Mouse (Mus musculus): ENCODE measurements around the gene Bicd1.

DNA sequence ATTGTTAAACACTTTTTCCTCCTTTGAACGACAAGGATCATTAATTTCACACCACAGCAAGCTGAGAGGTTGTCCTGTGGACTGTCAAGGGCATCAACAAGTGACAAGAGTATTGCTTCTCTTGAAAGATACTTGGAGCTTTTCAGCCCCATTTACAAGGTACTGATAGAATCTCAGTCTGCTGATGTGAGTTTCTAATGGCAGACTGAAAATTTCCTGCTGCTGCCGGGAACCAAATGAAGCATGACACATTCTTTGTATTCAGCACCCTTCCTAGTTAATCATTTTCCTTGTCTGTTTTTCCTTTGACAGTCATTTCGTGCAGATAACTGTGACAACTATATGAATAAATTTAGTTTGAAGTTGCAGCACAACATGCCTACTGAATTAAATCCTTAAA, 22.3 kb upstream of the Bicd1 start:
- TF ChIP-seq POLR2A (IDR thresholded peaks at IDR 0.05; ENCODE audit: insufficient read length, low read depth): no peak
- TF ChIP-seq E2F4 (IDR thresholded peaks at IDR 0.05; ENCODE audit: insufficient read depth): no peak
- no peak for TF ChIP-seq MYOD1 (IDR thresholded peaks at IDR 0.05; ENCODE audit: control insufficient read depth in 1 of 3, insufficient read length in 2 of 3, low read depth in 2 of 3)
- no peak for TF ChIP-seq USF1 (IDR thresholded peaks at IDR 0.05; ENCODE audit: low read depth)
- no peak for TF ChIP-seq TCF12 (IDR thresholded peaks at IDR 0.05; ENCODE audit: insufficient read depth, poor library complexity, severe bottlenecking)
- TF ChIP-seq CEBPB (IDR thresholded peaks at IDR 0.05; ENCODE audit: insufficient read depth, poor library complexity, severe bottlenecking): no peak
- TF ChIP-seq POLR2AphosphoS2 (IDR thresholded peaks at IDR 0.05; ENCODE audit: insufficient read length, low read depth): no peak
- TF ChIP-seq MAX (IDR thresholded peaks at IDR 0.05; ENCODE audit: low read depth): no peak
- no peak for TF ChIP-seq SRF (IDR thresholded peaks at IDR 0.05; ENCODE audit: control insufficient read depth, insufficient read length, low read depth)
- no peak for TF ChIP-seq MYOG (IDR thresholded peaks at IDR 0.05; ENCODE audit: control insufficient read depth in 1 of 3, insufficient read depth in 1 of 3, insufficient read length in 2 of 3, low read depth in 2 of 3)
